Mouse (Mus musculus): ENCODE data around the gene Cisd1. TPM values are rescaled to one million over a fixed set of nuclear protein-coding genes. Genes with fewer than 3 reads are reported as not detected.
"Not testable (repeated sequence)": the region's sequence is repeated elsewhere in the genome, so short reads cannot be mapped to it uniquely, and the experiment has no call there.

Cisd1 gene
- polyA plus RNA-seq (2015; fragmentation: Nextera tagmentation; extraction: Ambion mirVana): 101 and 103 TPM in 2 replicates

- DNase-seq (peak; percentile 90), ATAC-seq (ENCODE audit: low read depth) (peak; percentile 73)
- Histone ChIP-seq H3K27ac (peak within 1 kb of the TSS; percentile 84), H3K4me3 (replicated peaks) (peak within 1 kb of the TSS; percentile 86), H3K27me3 (no peaks in the 10 kb centered on the region), H3K4me1 (replicated peaks) (peaks cover 75% of the 10 kb centered on the region), H3K9ac (peak within 1 kb of the TSS; percentile 92), H3K36me3 (0 out of 2 replicates have a peak, but pooled peaks cover 3% of the 10 kb centered on the region), H3K4me2 (peak within 1 kb of the TSS; percentile 84), H3K9me3 (replicated peaks) (no peaks in the 10 kb centered on the region)
- under 1% methylated on average over 60 of the region's 60 CpGs for WGBS (ENCODE audit: insufficient replicate concordance)
These were observed at the start of gene Cisd1 for GRCm38 (mm10) chr10:71344579-71345143. Gene Cisd1, minus strand, starts transcription at chr10:71344954.

- Histone ChIP-seq H3K4me3 (replicated peaks) (no peak overlapping the region), H3K9ac (no peak overlapping the region), H3K27me3 (no peaks in the 10 kb centered on the region), H3K4me1 (replicated peaks) (no peaks in the 10 kb centered on the region), H3K4me2 (no peak overlapping the region), H3K27ac (no peak overlapping the region), H3K9me3 (replicated peaks) (no peaks in the 10 kb centered on the region), H3K36me3 (peaks cover 7% of the 10 kb centered on the region)
- WGBS (ENCODE audit: insufficient replicate concordance): 79% methylated on average over 5 of the region's 5 CpGs
- no peak for DNase-seq
- no peak for ATAC-seq (ENCODE audit: low read depth)
These were observed 44.6 kb upstream of the Cisd1 start for GRCm38 (mm10) chr10:71389311-71389710.

GRCm38 (mm10) chr10:71384159-71385044 lies 39.6 kb upstream of the Cisd1 start:
- Histone ChIP-seq H3K4me1 (replicated peaks) (no peaks in the 10 kb centered on the region), H3K4me2 (no peak overlapping the region), H3K9ac (no peak overlapping the region), H3K27me3 (no peaks in the 10 kb centered on the region), H3K27ac (no peak overlapping the region), H3K4me3 (replicated peaks) (no peak overlapping the region), H3K36me3 (peaks cover 30% of the 10 kb centered on the region), H3K9me3 (replicated peaks) (no peaks in the 10 kb centered on the region)
- no peak for DNase-seq
- ATAC-seq (ENCODE audit: low read depth): no peak
- 78% methylated on average over 19 of the region's 19 CpGs for WGBS (ENCODE audit: insufficient replicate concordance)

- 67% methylated on average over 6 of the region's 6 CpGs for WGBS (ENCODE audit: insufficient replicate concordance)
- DNase-seq; H3K27ac ChIP-seq; H3K9me3 ChIP-seq (replicated peaks); H3K4me1 ChIP-seq (replicated peaks); ATAC-seq (ENCODE audit: low read depth); H3K27me3 ChIP-seq; H3K4me3 ChIP-seq (replicated peaks); H3K9ac ChIP-seq; H3K4me2 ChIP-seq: not testable (repeated sequence)
- H3K36me3 ChIP-seq: peaks cover 39% of the 10 kb centered on the region
These were observed 38.8 kb upstream of the Cisd1 start for GRCm38 (mm10) chr10:71383552-71383924.

GRCm38 (mm10) chr10:71382858-71383551 lies 38.3 kb upstream of the Cisd1 start:
- Histone ChIP-seq H3K4me1 (replicated peaks) (no peaks in the 10 kb centered on the region), H3K36me3 (peaks cover 43% of the 10 kb centered on the region), H3K4me3 (replicated peaks) (no peak overlapping the region), H3K27me3 (no peaks in the 10 kb centered on the region), H3K27ac (no peak overlapping the region), H3K9ac (no peak overlapping the region), H3K4me2 (no peak overlapping the region), H3K9me3 (replicated peaks) (no peaks in the 10 kb centered on the region)
- WGBS (ENCODE audit: insufficient replicate concordance): 74% methylated on average over 8 of the region's 8 CpGs
- DNase-seq (no peak), ATAC-seq (ENCODE audit: low read depth) (no peak)

GRCm38 (mm10) chr10:71382109-71382508 lies 37.4 kb upstream of the Cisd1 start:
- H3K9me3 ChIP-seq (replicated peaks): no peaks in the 10 kb centered on the region
- no peak overlapping the region for H3K4me3 ChIP-seq (replicated peaks)
- H3K27ac ChIP-seq: no peak overlapping the region
- ATAC-seq (ENCODE audit: low read depth) (no peak), DNase-seq (no peak)
- H3K36me3 ChIP-seq: peaks cover 47% of the 10 kb centered on the region
- no peaks in the 10 kb centered on the region for H3K27me3 ChIP-seq
- 81% methylated on average over 7 of the region's 7 CpGs for WGBS (ENCODE audit: insufficient replicate concordance)
- H3K4me1 ChIP-seq (replicated peaks): no peaks in the 10 kb centered on the region
- no peak overlapping the region for H3K4me2 ChIP-seq
- no peak overlapping the region for H3K9ac ChIP-seq

- 85% methylated on average over 29 of the region's 29 CpGs for WGBS (ENCODE audit: insufficient replicate concordance)
These were observed 36.8 kb upstream of the Cisd1 start for GRCm38 (mm10) chr10:71381471-71382033.

GRCm38 (mm10) chr10:71380406-71380805 lies 35.7 kb upstream of the Cisd1 start:
- H3K27ac ChIP-seq: no peak overlapping the region
- no peak overlapping the region for H3K4me2 ChIP-seq
- no peak for ATAC-seq (ENCODE audit: low read depth)
- no peaks in the 10 kb centered on the region for H3K9me3 ChIP-seq (replicated peaks)
- no peak overlapping the region for H3K9ac ChIP-seq
- 83% methylated on average over 7 of the region's 7 CpGs for WGBS (ENCODE audit: insufficient replicate concordance)
- peaks cover 59% of the 10 kb centered on the region for H3K36me3 ChIP-seq
- H3K4me3 ChIP-seq (replicated peaks): no peak overlapping the region
- H3K4me1 ChIP-seq (replicated peaks): no peaks in the 10 kb centered on the region
- no peaks in the 10 kb centered on the region for H3K27me3 ChIP-seq
- no peak for DNase-seq

More at GRCm38 (mm10) chr10:71381471-71382033, 36.8 kb upstream of the Cisd1 start:
- Histone ChIP-seq H3K27me3 (no peaks in the 10 kb centered on the region), H3K27ac (no peak overlapping the region), H3K36me3 (peaks cover 53% of the 10 kb centered on the region), H3K9ac (no peak overlapping the region), H3K4me2 (no peak overlapping the region), H3K4me3 (replicated peaks) (no peak overlapping the region), H3K4me1 (replicated peaks) (no peaks in the 10 kb centered on the region), H3K9me3 (replicated peaks) (no peaks in the 10 kb centered on the region)
- no peak for DNase-seq
- no peak for ATAC-seq (ENCODE audit: low read depth)

- no peak overlapping the region for H3K27ac ChIP-seq
- DNase-seq (no peak), ATAC-seq (ENCODE audit: low read depth) (no peak)
- H3K36me3 ChIP-seq: peaks cover 58% of the 10 kb centered on the region
- no peaks in the 10 kb centered on the region for H3K27me3 ChIP-seq
- H3K4me3 ChIP-seq (replicated peaks): no peak overlapping the region
- no peak overlapping the region for H3K4me2 ChIP-seq
- no peak overlapping the region for H3K9ac ChIP-seq
- no peaks in the 10 kb centered on the region for H3K4me1 ChIP-seq (replicated peaks)
- no peaks in the 10 kb centered on the region for H3K9me3 ChIP-seq (replicated peaks)
- 78% methylated on average over 6 of the region's 6 CpGs for WGBS (ENCODE audit: insufficient replicate concordance)
These were observed 31.3 kb upstream of the Cisd1 start for GRCm38 (mm10) chr10:71376014-71376413.

GRCm38 (mm10) chr10:71373706-71374105 lies 29.0 kb upstream of the Cisd1 start:
- 73% methylated on average over 11 of the region's 11 CpGs for whole genome bisulfite sequencing (ENCODE audit: insufficient replicate concordance)
- DNase-seq (no peak), ATAC-seq (ENCODE audit: low read depth) (no peak)
- H3K27ac ChIP-seq: no peak overlapping the region
- H3K4me1 ChIP-seq (replicated peaks): peaks cover under 1% of the 10 kb centered on the region; the same call in 1 of the 2 replicates
- no peaks in the 10 kb centered on the region for H3K27me3 ChIP-seq
- H3K36me3 ChIP-seq: peaks cover 44% of the 10 kb centered on the region
- H3K4me3 ChIP-seq (replicated peaks): no peak overlapping the region
- H3K9ac ChIP-seq: no peak overlapping the region
- no peaks in the 10 kb centered on the region for H3K9me3 ChIP-seq (replicated peaks)
- no peak overlapping the region for H3K4me2 ChIP-seq

- DNase-seq (no peak), ATAC-seq (ENCODE audit: low read depth) (no peak)
- no peaks in the 10 kb centered on the region for H3K9me3 ChIP-seq (replicated peaks)
- H3K36me3 ChIP-seq: peaks cover 34% of the 10 kb centered on the region
- no peak overlapping the region for H3K4me3 ChIP-seq (replicated peaks)
- no peak overlapping the region for H3K4me2 ChIP-seq
- H3K9ac ChIP-seq: no peak overlapping the region
- no peaks in the 10 kb centered on the region for H3K27me3 ChIP-seq
- H3K4me1 ChIP-seq (replicated peaks): peaks cover 9% of the 10 kb centered on the region
- H3K27ac ChIP-seq: no peak overlapping the region
- 77% methylated on average over 6 of the region's 6 CpGs for WGBS (ENCODE audit: insufficient replicate concordance)
These were observed 27.1 kb upstream of the Cisd1 start for GRCm38 (mm10) chr10:71371881-71372280.
